Mouse (Mus musculus): ENCODE measurements around the gene Pth2. TPM values are rescaled to one million over a fixed set of nuclear protein-coding genes. Genes with fewer than 3 reads are reported as not detected.

The Pth2 gene
- polyA plus RNA-seq, 1 experiment, result not detected

DNA sequence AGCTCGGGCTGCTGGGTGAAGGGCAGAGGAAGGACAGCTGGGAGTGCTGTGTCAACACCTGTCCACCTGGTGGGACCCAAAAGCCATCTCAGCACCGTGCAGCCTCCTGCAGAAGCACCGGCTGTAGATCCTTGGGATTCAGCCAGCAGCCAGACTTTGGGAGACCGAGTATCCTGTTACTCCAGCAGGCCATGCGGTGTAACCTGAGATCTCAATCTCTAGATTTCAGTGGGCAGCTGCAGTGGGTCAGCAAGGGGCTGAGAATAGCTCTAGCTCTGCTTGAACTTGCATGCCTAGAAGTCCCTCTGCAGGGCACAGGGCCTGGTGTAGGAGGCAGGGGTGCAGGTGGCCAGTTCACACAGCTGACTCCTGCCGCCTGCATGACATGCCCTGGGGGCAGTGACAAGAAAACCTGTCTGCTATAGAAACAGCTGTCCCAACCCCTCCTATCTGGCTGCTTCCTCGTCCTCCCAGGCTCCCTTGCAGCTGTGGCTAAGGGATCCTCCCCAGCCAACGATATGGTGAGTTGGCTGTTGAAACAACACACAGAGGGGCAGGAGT, 11.1 kb downstream of the Pth2 start:
- H3K4me3 ChIP-seq (replicated peaks; ENCODE audit: control insufficient read depth, low read depth, low read length), result no peak overlapping the region
- TF ChIP-seq POLR2A (IDR thresholded peaks at IDR 0.05; ENCODE audit: borderline replicate concordance, control insufficient read depth, low read depth, low read length) (no peak), CTCF (IDR thresholded peaks at IDR 0.05; ENCODE audit: control insufficient read depth, insufficient read depth, low read length) (no peak)
- H3K4me1 ChIP-seq (ENCODE audit: control insufficient read depth, insufficient read depth, low read length), result no peaks in the 10 kb centered on the region; the same call in 1 of the 2 replicates
- WGBS, result 53% methylated on average over 8 of the region's 8 CpGs
- H3K27ac ChIP-seq (ENCODE audit: control insufficient read depth, insufficient read depth, low read depth, low read length, poor library complexity), result no peak overlapping the region; the same call in 1 of the 2 replicates

- no peaks in the 10 kb centered on the region; the same call in 1 of the 2 replicates for H3K4me1 ChIP-seq (ENCODE audit: control insufficient read depth, insufficient read depth, low read length)
- no peak overlapping the region for H3K4me3 ChIP-seq (replicated peaks; ENCODE audit: control insufficient read depth, low read depth, low read length)
- H3K27ac ChIP-seq (ENCODE audit: control insufficient read depth, insufficient read depth, low read depth, low read length, poor library complexity), result no peak overlapping the region
- TF ChIP-seq CTCF (IDR thresholded peaks at IDR 0.05; ENCODE audit: control insufficient read depth, insufficient read depth, low read length), result no peak
- no peak for TF ChIP-seq POLR2A (IDR thresholded peaks at IDR 0.05; ENCODE audit: borderline replicate concordance, control insufficient read depth, low read depth, low read length)
- 87% methylated on average over 7 of the region's 7 CpGs for WGBS
These were observed 12.0 kb downstream of the Pth2 start for GRCm38 (mm10) chr7:45192585-45193310.

- no peaks in the 10 kb centered on the region; the same call in 1 of the 2 replicates for H3K4me1 ChIP-seq (ENCODE audit: control insufficient read depth, insufficient read depth, low read length)
- no peak overlapping the region for H3K27ac ChIP-seq (ENCODE audit: control insufficient read depth, insufficient read depth, low read depth, low read length, poor library complexity)
- no peak for TF ChIP-seq POLR2A (IDR thresholded peaks at IDR 0.05; ENCODE audit: borderline replicate concordance, control insufficient read depth, low read depth, low read length)
- no peak for TF ChIP-seq CTCF (IDR thresholded peaks at IDR 0.05; ENCODE audit: control insufficient read depth, insufficient read depth, low read length)
- WGBS, result 64% methylated on average over 5 of the region's 5 CpGs
- no peak overlapping the region for H3K4me3 ChIP-seq (replicated peaks; ENCODE audit: control insufficient read depth, low read depth, low read length)
These were observed 12.6 kb downstream of the Pth2 start for GRCm38 (mm10) chr7:45193406-45193805.

DNA sequence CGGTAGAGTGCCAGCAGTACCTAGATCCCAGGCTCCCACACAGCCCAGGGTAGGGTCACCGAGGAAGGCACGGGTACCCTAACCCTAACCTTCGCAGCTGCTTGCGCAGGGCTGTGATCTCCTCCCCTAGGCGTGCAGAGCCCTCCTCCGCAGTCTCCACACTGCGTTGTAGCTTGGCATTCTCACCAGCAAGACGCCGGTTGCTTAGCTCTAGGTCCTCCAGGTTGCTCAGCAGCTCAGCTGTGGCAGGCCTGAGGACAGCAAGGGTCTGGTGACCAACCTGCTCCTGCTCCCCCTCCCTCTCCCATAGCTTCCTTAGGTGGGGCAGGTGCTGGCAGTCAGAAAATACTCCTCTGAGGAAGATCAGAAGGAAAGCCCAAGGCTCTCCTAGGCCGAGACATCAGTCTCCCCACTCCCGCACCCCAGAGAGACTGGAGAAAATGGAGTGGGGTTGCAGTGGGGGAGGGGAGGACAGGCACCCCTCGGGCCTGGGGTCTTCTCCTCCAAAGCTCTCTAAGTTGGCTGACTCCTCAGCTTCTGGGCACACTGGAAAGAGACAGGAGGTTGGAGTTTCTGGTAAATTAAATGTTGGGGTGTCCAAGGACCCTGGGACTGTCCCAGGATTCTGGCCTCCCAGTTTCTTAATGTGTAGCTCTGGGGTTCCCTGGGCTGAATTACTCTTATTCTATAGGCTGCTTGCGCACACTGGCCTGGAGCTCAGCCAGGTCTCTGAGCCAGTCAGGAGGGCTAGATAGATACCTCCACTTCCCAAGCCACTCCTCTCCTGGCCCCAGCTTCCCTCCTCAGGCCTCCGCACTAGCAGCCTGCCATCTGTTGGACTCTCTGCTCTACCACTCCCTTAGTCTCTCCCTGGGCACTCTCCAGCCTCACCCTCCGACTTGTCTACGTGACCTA, 13.3 kb downstream of the Pth2 start:
- TF ChIP-seq CTCF (IDR thresholded peaks at IDR 0.05; ENCODE audit: control insufficient read depth, insufficient read depth, low read length), result no peak
- no peak for TF ChIP-seq POLR2A (IDR thresholded peaks at IDR 0.05; ENCODE audit: borderline replicate concordance, control insufficient read depth, low read depth, low read length)
- WGBS, result 77% methylated on average over 17 of the region's 17 CpGs
- H3K4me1 ChIP-seq (ENCODE audit: control insufficient read depth, insufficient read depth, low read length), result no peaks in the 10 kb centered on the region; the same call in 1 of the 2 replicates
- no peak overlapping the region for H3K4me3 ChIP-seq (replicated peaks; ENCODE audit: control insufficient read depth, low read depth, low read length)
- no peak overlapping the region for H3K27ac ChIP-seq (ENCODE audit: control insufficient read depth, insufficient read depth, low read depth, low read length, poor library complexity)

DNA sequence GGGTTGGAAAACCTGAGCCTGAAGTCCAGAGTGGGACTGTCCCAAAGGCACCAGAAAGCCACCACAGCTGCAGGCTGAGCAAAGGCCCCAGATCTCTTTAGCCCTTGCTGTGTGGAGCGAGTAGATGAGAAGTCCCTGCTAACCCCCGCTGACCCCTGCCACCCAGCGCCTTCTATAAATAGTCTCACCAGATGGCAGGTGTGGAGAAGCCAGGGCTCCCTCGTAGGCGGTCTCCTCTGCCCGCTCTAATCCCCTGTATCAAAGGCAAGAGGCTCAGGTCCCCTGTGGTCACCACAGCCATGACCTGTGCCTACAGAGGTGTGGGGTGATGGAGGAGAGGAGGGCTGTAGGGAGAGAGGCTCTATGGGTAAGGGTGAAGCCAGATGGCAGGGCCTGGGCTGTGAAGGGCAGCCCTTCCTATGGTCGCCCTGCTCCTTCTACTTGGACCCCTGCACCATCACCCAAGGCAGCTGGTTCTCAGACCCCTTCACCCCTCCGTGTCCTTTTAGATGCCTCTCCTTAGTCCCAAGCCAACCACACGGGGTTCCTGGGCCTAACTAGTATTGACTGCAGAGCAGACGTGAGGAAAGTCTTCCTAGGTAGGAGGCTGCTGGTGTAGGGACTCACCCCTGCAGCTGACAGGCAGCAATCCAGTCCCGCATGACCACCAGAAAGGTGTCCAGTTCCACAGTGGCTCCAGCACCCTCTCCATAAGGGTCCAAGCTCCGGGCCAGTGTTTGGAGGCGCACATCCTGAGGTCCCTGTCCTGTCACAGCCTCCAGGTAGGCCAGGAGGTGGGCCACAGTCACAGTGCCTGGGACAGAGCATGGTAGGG, 14.8 kb downstream of the Pth2 start:
- TF ChIP-seq POLR2A (IDR thresholded peaks at IDR 0.05; ENCODE audit: borderline replicate concordance, control insufficient read depth, low read depth, low read length) (no peak), CTCF (IDR thresholded peaks at IDR 0.05; ENCODE audit: control insufficient read depth, insufficient read depth, low read length) (no peak)
- no peak overlapping the region for H3K4me3 ChIP-seq (replicated peaks; ENCODE audit: control insufficient read depth, low read depth, low read length)
- 83% methylated on average over 13 of the region's 13 CpGs for WGBS
- no peak overlapping the region for H3K27ac ChIP-seq (ENCODE audit: control insufficient read depth, insufficient read depth, low read depth, low read length, poor library complexity)
- H3K4me1 ChIP-seq (ENCODE audit: control insufficient read depth, insufficient read depth, low read length), result no peaks in the 10 kb centered on the region; the same call in 1 of the 2 replicates

DNA sequence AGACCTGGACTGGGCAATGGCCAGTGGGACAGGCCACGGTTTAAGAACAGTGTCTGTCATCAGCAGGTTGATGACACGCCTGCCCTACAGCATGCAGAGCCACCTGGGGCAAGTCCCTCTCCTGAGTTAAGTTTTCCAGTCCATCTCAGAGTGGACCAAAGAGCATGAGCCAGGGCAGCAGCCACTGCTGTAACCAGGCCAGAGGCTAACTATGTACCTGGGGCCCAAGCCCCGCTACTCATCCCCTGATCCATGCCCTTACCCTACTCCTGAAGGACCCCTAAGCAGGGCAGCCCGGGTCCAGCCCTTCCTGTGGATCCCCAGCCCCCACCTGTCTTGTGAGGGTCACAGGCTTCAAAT, 15.4 kb downstream of the Pth2 start:
- H3K27ac ChIP-seq (ENCODE audit: control insufficient read depth, insufficient read depth, low read depth, low read length, poor library complexity), result no peak overlapping the region
- H3K4me3 ChIP-seq (replicated peaks; ENCODE audit: control insufficient read depth, low read depth, low read length), result no peak overlapping the region
- no peak for TF ChIP-seq POLR2A (IDR thresholded peaks at IDR 0.05; ENCODE audit: borderline replicate concordance, control insufficient read depth, low read depth, low read length)
- no peak for TF ChIP-seq CTCF (IDR thresholded peaks at IDR 0.05; ENCODE audit: control insufficient read depth, insufficient read depth, low read length)
- H3K4me1 ChIP-seq (ENCODE audit: control insufficient read depth, insufficient read depth, low read length), result no peaks in the 10 kb centered on the region; the same call in 1 of the 2 replicates
- 80% methylated on average over 4 of the region's 4 CpGs for WGBS

GRCm38 (mm10) chr7:45196994-45197393, 16.2 kb downstream of the Pth2 start:
- no peak overlapping the region for H3K4me3 ChIP-seq (replicated peaks; ENCODE audit: control insufficient read depth, low read depth, low read length)
- no peaks in the 10 kb centered on the region; the same call in 1 of the 2 replicates for H3K4me1 ChIP-seq (ENCODE audit: control insufficient read depth, insufficient read depth, low read length)
- H3K27ac ChIP-seq (ENCODE audit: control insufficient read depth, insufficient read depth, low read depth, low read length, poor library complexity), result no peak overlapping the region
- TF ChIP-seq POLR2A (IDR thresholded peaks at IDR 0.05; ENCODE audit: borderline replicate concordance, control insufficient read depth, low read depth, low read length) (no peak), CTCF (IDR thresholded peaks at IDR 0.05; ENCODE audit: control insufficient read depth, insufficient read depth, low read length) (no peak)
- 52% methylated on average over 5 of the region's 5 CpGs for WGBS

Data from bone marrow, adult 2 months (tissue).